Mouse (Mus musculus) cerebellum, adult 2 months (tissue): ENCODE results near the gene Prkcb.

Source experiments
- CTCF ChIP-seq: fragments of 200-500 bp; IDR thresholded peaks from 2 replicates; pipeline ENCODE4 v1.5.1; 2011; ENCODE audit warnings: low read depth, mild to moderate bottlenecking, control low read depth, low read length, moderate library complexity, borderline replicate concordance; ENCODE audit not compliant: insufficient read depth
- POLR2A ChIP-seq: fragments of 200-500 bp; IDR thresholded peaks from 2 replicates; pipeline ENCODE4 v1.6.1; 2011; ENCODE audit warnings: low read length, control low read depth, borderline replicate concordance; ENCODE audit not compliant: insufficient read depth

- no peak for TF ChIP-seq POLR2A
- no peak for TF ChIP-seq CTCF
Observed at GRCm38 (mm10) chr7:122414608-122415007, 126.1 kb downstream of the Prkcb start.
